Comparison of ENCODE assay signal across 20 mouse cellular contexts in the genomic region with DNA sequence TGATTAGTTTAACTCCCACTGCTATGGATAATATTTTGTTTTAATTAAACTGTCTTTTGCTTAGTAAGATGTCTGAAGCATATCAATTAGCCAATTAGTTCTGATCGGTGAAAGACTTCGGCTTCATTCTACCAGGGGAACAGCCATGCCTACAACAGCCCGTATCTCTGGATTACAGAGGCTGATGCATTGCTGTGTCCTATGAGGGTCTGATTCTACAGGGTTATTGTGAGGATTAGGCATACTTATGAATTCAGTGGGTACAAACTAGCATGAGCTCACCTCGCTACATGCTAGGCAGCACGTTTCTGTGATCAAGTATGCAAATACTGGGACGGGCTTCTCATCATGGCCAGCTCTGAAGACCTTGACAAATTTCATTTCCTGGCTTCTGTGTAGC.
A peak's percentile ranks its signal among the peaks of the same experiment; 100 is the strongest.
DNase-seq lines count a peak whose midpoint lies in the region; ATAC-seq and TF ChIP-seq lines count a peak whose summit lies in the region.
"Had no signal": no experiment of that assay in that cellular context is flagged by ENCODE, and none has a peak within 500 bp of the region (broad histone marks: within the 10 kb centered on the region; RNA-seq: fewer than 3 reads in every experiment).

No protein-coding gene starts in this region.

- 79% methylated on average over 6 of the region's 6 CpGs for WGBS in hindbrain, embryonic 14.5 days
- 83% methylated on average over 6 of the region's 6 CpGs for WGBS in hindbrain, embryonic 13.5 days
- WGBS in midbrain, embryonic 13.5 days, result 80% methylated on average over 6 of the region's 6 CpGs
- 90% methylated on average over 6 of the region's 6 CpGs for WGBS in midbrain, embryonic 11.5 days
- WGBS in midbrain, postnatal 0 days, result 71% methylated on average over 6 of the region's 6 CpGs

- H3K9ac ChIP-seq in hindbrain, embryonic 14.5 days, result no peak overlapping the region
- H3K9ac ChIP-seq in hindbrain, embryonic 13.5 days, result no peak overlapping the region
- no peak overlapping the region for H3K9ac ChIP-seq in midbrain, embryonic 13.5 days (replicated peaks)
- H3K9ac ChIP-seq in midbrain, embryonic 11.5 days (ENCODE audit: low read length), result no peak overlapping the region
- no peak overlapping the region for H3K9ac ChIP-seq in midbrain, postnatal 0 days (replicated peaks; ENCODE audit: low read length, poor library complexity, severe bottlenecking)
- H3K9ac ChIP-seq: embryonic facial prominence, embryonic 12.5 days; embryonic facial prominence, embryonic 15.5 days; forebrain, postnatal 0 days had no signal

- no peaks in the 10 kb centered on the region for H3K36me3 ChIP-seq in hindbrain, embryonic 14.5 days (replicated peaks; ENCODE audit: control insufficient read depth, insufficient read depth)
- no peaks in the 10 kb centered on the region for H3K36me3 ChIP-seq in hindbrain, embryonic 13.5 days
- H3K36me3 ChIP-seq in midbrain, embryonic 13.5 days, result no peaks in the 10 kb centered on the region
- no peaks in the 10 kb centered on the region for H3K36me3 ChIP-seq in midbrain, embryonic 11.5 days (ENCODE audit: control insufficient read depth, insufficient read depth, low read length)
- H3K36me3 ChIP-seq in midbrain, postnatal 0 days (ENCODE audit: insufficient read depth, low read length), result no peaks in the 10 kb centered on the region
- H3K36me3 ChIP-seq: embryonic facial prominence, embryonic 12.5 days; embryonic facial prominence, embryonic 15.5 days had no signal

- no peaks in the 10 kb centered on the region for H3K4me1 ChIP-seq in hindbrain, embryonic 14.5 days (replicated peaks; ENCODE audit: control insufficient read depth, insufficient read depth, low read length)
- H3K4me1 ChIP-seq in hindbrain, embryonic 13.5 days (replicated peaks), result no peaks in the 10 kb centered on the region
- no peaks in the 10 kb centered on the region for H3K4me1 ChIP-seq in midbrain, embryonic 13.5 days (replicated peaks)
- H3K4me1 ChIP-seq in midbrain, embryonic 11.5 days (ENCODE audit: control insufficient read depth, insufficient read depth, low read length), result no peaks in the 10 kb centered on the region
- no peaks in the 10 kb centered on the region for H3K4me1 ChIP-seq in midbrain, postnatal 0 days (ENCODE audit: insufficient read depth, low read length)
- H3K4me1 ChIP-seq: embryonic facial prominence, embryonic 12.5 days; embryonic facial prominence, embryonic 15.5 days had no signal

- DNase-seq in hindbrain, embryonic 14.5 days (ENCODE audit: low spot score), result no peak
- DNase-seq in midbrain, embryonic 11.5 days (ENCODE audit: low spot score, missing footprints), result no peak
- DNase-seq in midbrain, postnatal 0 days (ENCODE audit: low spot score), result no peak
- DNase-seq: adrenal gland, adult 8-10 months; adrenal gland, postnatal 25 days; cerebellum, adult 11-12 months; cerebellum, adult 9-10 months; cerebellum, postnatal 14 days; forebrain, postnatal 0 days; gastrocnemius, adult 2 months; gastrocnemius, postnatal 14 days; heart, adult 11 months had no signal

- H3K27me3 ChIP-seq in hindbrain, embryonic 14.5 days (ENCODE audit: control insufficient read depth, insufficient read depth, low read length), result no peaks in the 10 kb centered on the region
- no peaks in the 10 kb centered on the region for H3K27me3 ChIP-seq in hindbrain, embryonic 13.5 days
- no peaks in the 10 kb centered on the region for H3K27me3 ChIP-seq in midbrain, embryonic 13.5 days
- no peaks in the 10 kb centered on the region for H3K27me3 ChIP-seq in midbrain, embryonic 11.5 days (ENCODE audit: control insufficient read depth, insufficient read depth, low read length)
- no peaks in the 10 kb centered on the region for H3K27me3 ChIP-seq in midbrain, postnatal 0 days (ENCODE audit: insufficient read depth, low read length)
- H3K27me3 ChIP-seq: embryonic facial prominence, embryonic 12.5 days; embryonic facial prominence, embryonic 15.5 days had no signal

- H3K9me3 ChIP-seq in hindbrain, embryonic 14.5 days (ENCODE audit: control insufficient read depth, low read length), result no peaks in the 10 kb centered on the region
- no peaks in the 10 kb centered on the region for H3K9me3 ChIP-seq in hindbrain, embryonic 13.5 days
- H3K9me3 ChIP-seq in midbrain, embryonic 13.5 days, result no peaks in the 10 kb centered on the region
- no peaks in the 10 kb centered on the region for H3K9me3 ChIP-seq in midbrain, embryonic 11.5 days (ENCODE audit: control insufficient read depth, low read length)
- no peaks in the 10 kb centered on the region for H3K9me3 ChIP-seq in midbrain, postnatal 0 days (ENCODE audit: low read length)
- H3K9me3 ChIP-seq: embryonic facial prominence, embryonic 12.5 days; embryonic facial prominence, embryonic 15.5 days had no signal

- no peak for TF ChIP-seq CTCF in midbrain, postnatal 0 days (IDR thresholded peaks at IDR 0.05)

- no peak overlapping the region for H3K4me2 ChIP-seq in hindbrain, embryonic 14.5 days (replicated peaks)
- no peak overlapping the region for H3K4me2 ChIP-seq in hindbrain, embryonic 13.5 days
- H3K4me2 ChIP-seq in midbrain, embryonic 13.5 days (replicated peaks), result no peak overlapping the region
- H3K4me2 ChIP-seq in midbrain, embryonic 11.5 days, result no peak overlapping the region
- no peak overlapping the region for H3K4me2 ChIP-seq in midbrain, postnatal 0 days (ENCODE audit: low read depth, low read length, poor library complexity, severe bottlenecking)
- H3K4me2 ChIP-seq: embryonic facial prominence, embryonic 12.5 days; embryonic facial prominence, embryonic 15.5 days; heart, embryonic 11.5 days had no signal

- no peak overlapping the region for H3K27ac ChIP-seq in hindbrain, embryonic 14.5 days
- no peak overlapping the region for H3K27ac ChIP-seq in hindbrain, embryonic 13.5 days
- no peak overlapping the region for H3K27ac ChIP-seq in midbrain, embryonic 13.5 days
- no peak overlapping the region for H3K27ac ChIP-seq in midbrain, embryonic 11.5 days (ENCODE audit: low read depth, low read length)
- no peak overlapping the region for H3K27ac ChIP-seq in midbrain, postnatal 0 days (ENCODE audit: low read depth, low read length)
- H3K27ac ChIP-seq: embryonic facial prominence, embryonic 12.5 days; embryonic facial prominence, embryonic 15.5 days; gastrocnemius, adult 2 months had no signal

- H3K4me3 ChIP-seq in hindbrain, embryonic 14.5 days (replicated peaks; ENCODE audit: low read length), result no peak overlapping the region
- H3K4me3 ChIP-seq in hindbrain, embryonic 13.5 days, result no peak overlapping the region
- no peak overlapping the region for H3K4me3 ChIP-seq in midbrain, embryonic 13.5 days (replicated peaks)
- no peak overlapping the region for H3K4me3 ChIP-seq in midbrain, embryonic 11.5 days (ENCODE audit: low read depth, low read length)
- no peak overlapping the region for H3K4me3 ChIP-seq in midbrain, postnatal 0 days (ENCODE audit: low read depth, low read length)
- H3K4me3 ChIP-seq: embryonic facial prominence, embryonic 12.5 days; embryonic facial prominence, embryonic 15.5 days; gastrocnemius, adult 2 months had no signal

- ATAC-seq in hindbrain, embryonic 14.5 days (ENCODE audit: low FRiP score), result peak; percentile 46; the same call in 1 of the 2 replicates
- no peak for ATAC-seq in hindbrain, embryonic 13.5 days (ENCODE audit: low FRiP score)
- peak; percentile 69; the same call in 1 of the 2 replicates for ATAC-seq in midbrain, embryonic 13.5 days
- no peak for ATAC-seq in midbrain, embryonic 11.5 days (ENCODE audit: low FRiP score)
- 0 out of 2 replicates have a peak, but pooled peaks have one; percentile 38 for ATAC-seq in midbrain, postnatal 0 days (ENCODE audit: low FRiP score)
- no peak for ATAC-seq in megakaryocyte, adult 5-6 weeks (ENCODE audit: poor library complexity, severe bottlenecking)
- ATAC-seq: activated CD4-positive, CD25-positive, alpha-beta regulatory T cell, adult 4 months; forebrain, embryonic 14.5 days; forebrain, postnatal 0 days had no signal

Comparison
In these comparisons a context has a peak if more than half of its experiments do, and no peak if none do; other contexts are left out.
1. ATAC-seq: peak in hindbrain, embryonic 14.5 days (single experiment), midbrain, embryonic 13.5 days (single experiment) and midbrain, postnatal 0 days (single experiment); none in hindbrain, embryonic 13.5 days (single experiment), midbrain, embryonic 11.5 days (single experiment) and megakaryocyte, adult 5-6 weeks (single experiment).